Mouse (Mus musculus): Measurements from ENCODE around the gene Spty2d1.

GRCm38 (mm10) chr7:47000644-47000983 is 7.6 kb downstream of the Spty2d1 start:
- TF ChIP-seq EP300 (IDR thresholded peaks at IDR 0.05) (peak; percentile 53), CTCF (IDR thresholded peaks at IDR 0.05) (peak; percentile 13; the same call in 1 of the 2 replicates)

All from lung, postnatal 0 days (tissue).